Mouse (Mus musculus) kidney, adult 2 months (tissue): ENCODE results near the gene Islr. TPM values are rescaled to one million over a fixed set of nuclear protein-coding genes. Genes with fewer than 3 reads are reported as not detected.
A peak's percentile ranks its signal among the peaks of the same experiment; 100 is the strongest.

ENCODE experiments used
- DNase-seq: peaks from one replicate; pipeline ENCODE4 v3.0.0; 2021
- H3K27ac ChIP-seq: fragments of 200-500 bp; 2 replicates; pipeline ENCODE4 v1.5.1; 2012; ENCODE audit warnings: low read depth, low read length, control low read depth, inconsistent platforms; ENCODE audit not compliant: insufficient read depth
- H3K27me3 ChIP-seq: fragments of 200-500 bp; replicated peaks from 2 replicates; pipeline ENCODE4 v1.6.1; 2012; ENCODE audit warnings: mild to moderate bottlenecking, moderate library complexity, low read length, inconsistent platforms; ENCODE audit not compliant: control insufficient read depth, insufficient read depth
- H3K36me3 ChIP-seq: fragments of 200-500 bp; 2 replicates; pipeline ENCODE4 v1.6.1; 2012; ENCODE audit warnings: mild to moderate bottlenecking, moderate library complexity, low read length, inconsistent platforms; ENCODE audit not compliant: control insufficient read depth, insufficient read depth
- H3K4me1 ChIP-seq: fragments of 200-500 bp; 2 replicates; pipeline ENCODE4 v1.6.1; 2011; ENCODE audit warnings: low read length; ENCODE audit not compliant: control insufficient read depth, insufficient read depth
- H3K4me3 ChIP-seq: fragments of 200-500 bp; 2 replicates; pipeline ENCODE4 v1.5.1; 2011; ENCODE audit warnings: mild to moderate bottlenecking, low read depth, low read length, control low read depth; ENCODE audit not compliant: insufficient read depth
- CTCF ChIP-seq: fragments of 200-500 bp; conservative IDR thresholded peaks from 2 replicates; pipeline ENCODE4 v1.5.1; 2011; ENCODE audit warnings: low read depth, mild to moderate bottlenecking, control low read depth, low read length, moderate library complexity, mixed read lengths; ENCODE audit not compliant: insufficient read depth, insufficient read length
- POLR2A ChIP-seq: fragments of 200-500 bp; IDR thresholded peaks from one replicate; pipeline ENCODE4 v1.6.1; 2011; ENCODE audit warnings: low read depth, low read length, control low read depth
- WGBS: fragments of 180-500 bp; shearing (Covaris S2); methylation state at CpG from one replicate; pipeline ENCODE4 v1.1.7; 2018; 5-methylcytosine and 5-hydroxymethylcytosine counted together
- polyA plus RNA-seq: library from polyadenylated mRNA; depleted of rRNA; stranded (reverse); fragments of >200 nt; gene quantifications from 2 replicates; pipeline ENCODE4 v1.2.3, GENCODE M21; 2012

Gene Islr
- polyA plus RNA-seq, 1 experiment = 32.0 TPM

- Histone ChIP-seq H3K4me1 (no peaks in the 10 kb centered on the region), H3K27me3 (no peaks in the 10 kb centered on the region), H3K4me3 (peak overlapping the region; percentile 60), H3K27ac (no peak overlapping the region), H3K36me3 (no peaks in the 10 kb centered on the region)
- TF ChIP-seq CTCF (peak; percentile 93), POLR2A (no peak)
- DNase-seq = peak; percentile 94
- whole genome bisulfite sequencing = 2% methylated on average over 18 of the region's 18 CpGs
These were observed 418 bp upstream of the Islr start for GRCm38 (mm10) chr9:58204448-58205000.

GRCm38 (mm10) chr9:58202676-58203453, 1.2 kb downstream of the Islr start:
- Histone ChIP-seq H3K27ac (no peak overlapping the region), H3K4me1 (no peaks in the 10 kb centered on the region; the same call in 1 of the 2 replicates), H3K4me3 (no peak overlapping the region), H3K27me3 (no peaks in the 10 kb centered on the region; the same call in 1 of the 2 replicates), H3K36me3 (no peaks in the 10 kb centered on the region)
- WGBS = 28% methylated on average over 14 of the region's 14 CpGs
- no peak for DNase-seq
- TF ChIP-seq POLR2A = no peak
- TF ChIP-seq CTCF = no peak

- 5% methylated on average over 37 of the region's 37 CpGs for WGBS
- no peaks in the 10 kb centered on the region for H3K36me3 ChIP-seq
- H3K27me3 ChIP-seq = peaks cover 2% of the 10 kb centered on the region
- peaks cover 3% of the 10 kb centered on the region; the same call in 1 of the 2 replicates for H3K4me1 ChIP-seq
- H3K4me3 ChIP-seq = no peak overlapping the region
- no peak overlapping the region for H3K27ac ChIP-seq
- no peak for DNase-seq
- TF ChIP-seq CTCF = no peak
- TF ChIP-seq POLR2A = no peak
These were observed 2.1 kb downstream of the Islr start for GRCm38 (mm10) chr9:58201861-58202549.

GRCm38 (mm10) chr9:58201091-58201842, 2.8 kb downstream of the Islr start:
- H3K4me3 ChIP-seq = no peak overlapping the region
- DNase-seq = no peak
- 11% methylated on average over 24 of the region's 24 CpGs for WGBS
- no peaks in the 10 kb centered on the region for H3K36me3 ChIP-seq
- H3K27ac ChIP-seq = no peak overlapping the region
- TF ChIP-seq CTCF (no peak), POLR2A (no peak)
- peaks cover 3% of the 10 kb centered on the region; the same call in 1 of the 2 replicates for H3K4me1 ChIP-seq
- peaks cover 3% of the 10 kb centered on the region for H3K27me3 ChIP-seq

- H3K4me3 ChIP-seq = no peak overlapping the region
- peaks cover 3% of the 10 kb centered on the region for H3K27me3 ChIP-seq
- peaks cover 3% of the 10 kb centered on the region; the same call in 1 of the 2 replicates for H3K4me1 ChIP-seq
- no peaks in the 10 kb centered on the region for H3K36me3 ChIP-seq
- no peak for TF ChIP-seq POLR2A
- H3K27ac ChIP-seq = no peak overlapping the region
- 28% methylated on average over 11 of the region's 11 CpGs for WGBS
- no peak for DNase-seq
These were observed 3.6 kb downstream of the Islr start for GRCm38 (mm10) chr9:58200270-58201090.
